Mouse (Mus musculus) C2C12 (cell line): Measurements from ENCODE around the gene Gpatch8.

Experiments
- CEBPB ChIP-seq: IDR thresholded peaks from one replicate; pipeline ENCODE4 v1.6.1; 2011; ENCODE audit warnings: low read depth, mild to moderate bottlenecking, control low read depth, moderate library complexity
- CTCF ChIP-seq: IDR thresholded peaks from one replicate; pipeline ENCODE4 v1.5.1; 2011; ENCODE audit not compliant: control insufficient read depth, insufficient read depth, insufficient read length
- FOSL1 ChIP-seq: IDR thresholded peaks from one replicate; pipeline ENCODE4 v1.8.0; 2011; ENCODE audit warnings: mild to moderate bottlenecking, low read length; ENCODE audit not compliant: poor library complexity, insufficient read depth, severe bottlenecking
- MAX ChIP-seq: IDR thresholded peaks from one replicate; pipeline ENCODE4 v1.6.1; 2011; ENCODE audit warnings: mild to moderate bottlenecking, control low read depth
- MYOD1 ChIP-seq: IDR thresholded peaks from one replicate; pipeline ENCODE4 v1.6.1; 2011; ENCODE audit warnings: low read depth; ENCODE audit not compliant: control insufficient read depth, insufficient read length
- MYOG ChIP-seq: IDR thresholded peaks from one replicate; pipeline ENCODE4 v1.6.1; 2011; ENCODE audit not compliant: control insufficient read depth, insufficient read length; ENCODE audit errors: extremely low read depth
- USF1 ChIP-seq: IDR thresholded peaks from one replicate; pipeline ENCODE4 v1.6.1; 2011; ENCODE audit warnings: low read depth, mild to moderate bottlenecking, control low read depth, moderate library complexity

DNA sequence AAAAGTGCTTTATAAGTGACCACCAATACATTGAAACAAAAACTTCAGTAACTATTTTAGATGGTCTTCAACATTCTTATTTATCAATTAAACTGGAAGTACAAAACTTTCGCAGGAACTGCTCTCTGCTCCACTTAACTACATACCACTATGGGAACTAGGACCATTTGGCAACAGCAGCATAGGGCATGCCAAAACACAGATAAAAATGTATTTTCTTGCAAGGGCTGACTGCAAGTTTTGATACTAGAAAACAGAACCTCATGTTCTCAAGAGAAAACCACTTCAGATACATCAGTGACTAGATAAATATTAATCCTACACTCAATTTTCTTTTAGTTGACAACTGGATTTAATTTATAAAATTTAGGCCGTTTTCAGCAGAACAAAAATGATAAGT, 22.1 kb downstream of the Gpatch8 start:
- no peak for TF ChIP-seq CTCF
- TF ChIP-seq MAX, result no peak
- no peak for TF ChIP-seq CEBPB
- TF ChIP-seq MYOD1, result no peak
- TF ChIP-seq USF1, result no peak
- no peak for TF ChIP-seq FOSL1
- TF ChIP-seq MYOG, result no peak
